Mouse (Mus musculus): ENCODE data around the gene Gle1.

The Gle1 gene

DNA sequence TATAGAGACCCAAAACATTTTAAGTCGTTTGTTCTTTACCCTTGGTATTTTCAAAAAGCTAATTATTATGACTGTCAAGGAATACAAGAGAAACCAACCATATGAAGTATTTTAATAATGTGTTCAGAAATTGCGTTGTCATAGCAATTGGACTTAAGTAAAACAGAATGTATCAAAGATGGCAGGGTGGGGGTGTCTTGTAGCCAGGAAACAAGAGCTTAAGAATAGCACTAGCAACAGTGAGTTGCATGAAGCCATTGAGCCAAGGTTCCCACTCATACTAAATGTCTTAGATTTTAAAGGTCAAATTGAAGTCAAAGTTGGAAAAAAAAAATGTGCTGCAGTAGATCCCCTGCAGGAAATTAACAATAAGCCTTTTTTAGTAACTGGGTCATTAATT, 31.6 kb downstream of the Gle1 start:
- H3K4me1 ChIP-seq (replicated peaks; ENCODE audit: low read depth, low read length): peaks cover 77% of the 10 kb centered on the region
- TF ChIP-seq NANOG (IDR thresholded peaks at IDR 0.05; ENCODE audit: borderline replicate concordance, low read length): no peak
- TF ChIP-seq CTCF (conservative IDR thresholded peaks at IDR 0.05; ENCODE audit: low read length): no peak
- TF ChIP-seq POU5F1 (IDR thresholded peaks at IDR 0.05; ENCODE audit: borderline replicate concordance, low read length): no peak

GRCm38 (mm10) chr2:29967768-29968167, 32.5 kb downstream of the Gle1 start:
- no peak for TF ChIP-seq CTCF (conservative IDR thresholded peaks at IDR 0.05; ENCODE audit: low read length)
- no peak for TF ChIP-seq POU5F1 (IDR thresholded peaks at IDR 0.05; ENCODE audit: borderline replicate concordance, low read length)
- TF ChIP-seq NANOG (IDR thresholded peaks at IDR 0.05; ENCODE audit: borderline replicate concordance, low read length): no peak
- no peaks in the 10 kb centered on the region for H3K9me3 ChIP-seq (ENCODE audit: low read length)

More for the DNA sequence above, 31.6 kb downstream of the Gle1 start:
- Histone ChIP-seq H3K9me3 (ENCODE audit: low read length) (no peaks in the 10 kb centered on the region), H3K4me3 (replicated peaks; ENCODE audit: low read length) (peak overlapping the region; percentile 93; the same call in 1 of the 2 replicates), H3K27me3 (ENCODE audit: insufficient read depth, low read length) (no peaks in the 10 kb centered on the region), H3K36me3 (ENCODE audit: insufficient read depth, low read length) (peaks cover 40% of the 10 kb centered on the region)

GRCm38 (mm10) chr2:29968638-29969037, 33.4 kb downstream of the Gle1 start:
- Histone ChIP-seq H3K36me3 (ENCODE audit: insufficient read depth, low read length) (peaks cover 36% of the 10 kb centered on the region), H3K9me3 (ENCODE audit: low read length) (no peaks in the 10 kb centered on the region), H3K4me1 (replicated peaks; ENCODE audit: low read depth, low read length) (peaks cover 81% of the 10 kb centered on the region), H3K27me3 (ENCODE audit: insufficient read depth, low read length) (no peaks in the 10 kb centered on the region), H3K4me3 (replicated peaks; ENCODE audit: low read length) (no peak overlapping the region)
- TF ChIP-seq POU5F1 (IDR thresholded peaks at IDR 0.05; ENCODE audit: borderline replicate concordance, low read length) (no peak), NANOG (IDR thresholded peaks at IDR 0.05; ENCODE audit: borderline replicate concordance, low read length) (no peak), CTCF (conservative IDR thresholded peaks at IDR 0.05; ENCODE audit: low read length) (no peak)

More at GRCm38 (mm10) chr2:29967768-29968167, 32.5 kb downstream of the Gle1 start:
- no peak overlapping the region for H3K4me3 ChIP-seq (replicated peaks; ENCODE audit: low read length)
- no peaks in the 10 kb centered on the region for H3K27me3 ChIP-seq (ENCODE audit: insufficient read depth, low read length)
- peaks cover 84% of the 10 kb centered on the region for H3K4me1 ChIP-seq (replicated peaks; ENCODE audit: low read depth, low read length)
- H3K36me3 ChIP-seq (ENCODE audit: insufficient read depth, low read length): peaks cover 36% of the 10 kb centered on the region

DNA sequence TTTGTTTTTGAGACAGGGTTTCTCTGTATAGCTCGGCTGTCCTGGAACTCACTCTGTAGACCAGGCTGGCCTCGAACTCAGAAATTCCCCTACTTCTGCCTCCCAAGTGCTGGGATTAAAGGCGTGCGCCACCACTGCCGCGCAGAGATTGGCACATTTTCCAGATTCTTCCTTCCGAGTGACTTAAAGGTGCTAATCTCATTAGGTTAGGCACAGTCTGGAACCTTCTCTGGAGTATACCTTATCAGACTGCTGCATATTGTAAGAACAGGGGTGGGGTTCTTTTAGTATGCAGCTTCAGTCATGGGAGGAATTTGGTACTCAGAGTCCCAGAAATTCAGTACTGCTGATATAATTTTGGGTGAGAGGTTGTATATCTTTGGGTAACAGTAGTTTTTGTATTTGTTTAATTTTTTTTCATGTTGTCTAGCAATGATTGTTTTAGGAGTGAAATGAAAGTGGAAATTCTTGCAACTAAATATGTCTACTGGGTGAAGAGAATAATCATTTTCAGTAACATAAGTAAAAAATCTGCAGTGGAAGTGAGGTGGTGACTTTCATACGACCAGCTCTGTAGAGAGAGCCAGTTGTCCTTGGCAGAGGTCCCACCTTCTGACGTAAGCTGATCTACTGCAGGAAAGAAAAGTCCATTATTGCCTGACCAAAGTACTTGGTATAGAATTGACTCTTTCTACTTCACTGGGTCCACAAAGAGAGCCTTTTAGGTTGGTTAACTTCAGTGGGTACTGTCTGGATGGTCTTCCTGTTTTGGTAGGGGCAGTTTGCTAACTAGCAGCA, 36.8 kb downstream of the Gle1 start:
- H3K9me3 ChIP-seq (ENCODE audit: low read length): no peaks in the 10 kb centered on the region
- peaks cover 93% of the 10 kb centered on the region for H3K4me1 ChIP-seq (replicated peaks; ENCODE audit: low read depth, low read length)
- H3K4me3 ChIP-seq (replicated peaks; ENCODE audit: low read length): no peak overlapping the region; the same call in 1 of the 2 replicates
- H3K36me3 ChIP-seq (ENCODE audit: insufficient read depth, low read length): peaks cover 63% of the 10 kb centered on the region
- TF ChIP-seq POU5F1 (IDR thresholded peaks at IDR 0.05; ENCODE audit: borderline replicate concordance, low read length): no peak
- TF ChIP-seq NANOG (IDR thresholded peaks at IDR 0.05; ENCODE audit: borderline replicate concordance, low read length): no peak
- no peak for TF ChIP-seq CTCF (conservative IDR thresholded peaks at IDR 0.05; ENCODE audit: low read length)
- H3K27me3 ChIP-seq (ENCODE audit: insufficient read depth, low read length): no peaks in the 10 kb centered on the region

DNA sequence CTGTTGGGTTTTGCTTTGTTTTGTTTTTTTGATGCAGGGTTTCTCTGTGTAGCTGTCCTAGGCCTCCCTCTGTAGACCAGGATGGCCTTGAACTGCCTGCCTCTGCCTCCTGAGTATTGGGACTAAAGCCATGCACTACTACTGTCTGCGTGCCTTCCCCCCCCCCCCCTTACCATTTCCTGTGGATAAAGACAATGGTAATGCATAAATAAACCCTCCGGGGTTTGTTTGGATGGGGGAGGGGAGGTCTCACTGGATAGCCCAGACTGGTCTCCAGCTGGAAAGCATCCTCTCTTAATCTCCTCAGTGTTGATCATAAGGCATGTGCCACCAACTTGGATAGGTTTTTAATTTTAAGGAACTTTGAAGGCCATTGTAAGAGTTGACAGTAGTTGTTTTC, 38.3 kb downstream of the Gle1 start:
- Histone ChIP-seq H3K4me1 (replicated peaks; ENCODE audit: low read depth, low read length) (peaks cover 79% of the 10 kb centered on the region), H3K36me3 (ENCODE audit: insufficient read depth, low read length) (peaks cover 55% of the 10 kb centered on the region), H3K27me3 (ENCODE audit: insufficient read depth, low read length) (no peaks in the 10 kb centered on the region), H3K4me3 (replicated peaks; ENCODE audit: low read length) (no peak overlapping the region), H3K9me3 (ENCODE audit: low read length) (no peaks in the 10 kb centered on the region)
- TF ChIP-seq CTCF (conservative IDR thresholded peaks at IDR 0.05; ENCODE audit: low read length) (no peak), NANOG (IDR thresholded peaks at IDR 0.05; ENCODE audit: borderline replicate concordance, low read length) (peak; percentile 5; the same call in 1 of the 2 replicates), POU5F1 (IDR thresholded peaks at IDR 0.05; ENCODE audit: borderline replicate concordance, low read length) (no peak)

DNA sequence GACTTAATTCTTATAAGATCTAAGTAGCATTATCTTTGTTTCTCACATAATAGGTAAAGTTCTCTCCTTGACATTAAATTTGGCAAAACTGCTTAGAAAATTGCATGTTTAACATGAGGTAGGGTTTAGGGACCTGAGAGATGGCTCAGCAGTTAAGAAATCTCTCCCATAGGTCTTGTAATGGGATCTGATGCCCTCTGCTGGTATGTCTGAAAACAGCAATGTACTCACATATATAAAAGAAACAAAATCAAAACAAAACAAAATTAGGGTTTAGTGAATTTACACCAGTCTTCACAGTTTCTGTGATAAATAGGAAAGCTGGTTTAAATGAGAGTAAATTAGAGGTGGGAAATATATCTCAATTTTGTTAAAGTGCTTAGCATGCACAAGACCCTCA, 42.1 kb downstream of the Gle1 start:
- TF ChIP-seq NANOG (IDR thresholded peaks at IDR 0.05; ENCODE audit: borderline replicate concordance, low read length): no peak
- TF ChIP-seq CTCF (conservative IDR thresholded peaks at IDR 0.05; ENCODE audit: low read length): peak; percentile 72
- no peak for TF ChIP-seq POU5F1 (IDR thresholded peaks at IDR 0.05; ENCODE audit: borderline replicate concordance, low read length)

DNA sequence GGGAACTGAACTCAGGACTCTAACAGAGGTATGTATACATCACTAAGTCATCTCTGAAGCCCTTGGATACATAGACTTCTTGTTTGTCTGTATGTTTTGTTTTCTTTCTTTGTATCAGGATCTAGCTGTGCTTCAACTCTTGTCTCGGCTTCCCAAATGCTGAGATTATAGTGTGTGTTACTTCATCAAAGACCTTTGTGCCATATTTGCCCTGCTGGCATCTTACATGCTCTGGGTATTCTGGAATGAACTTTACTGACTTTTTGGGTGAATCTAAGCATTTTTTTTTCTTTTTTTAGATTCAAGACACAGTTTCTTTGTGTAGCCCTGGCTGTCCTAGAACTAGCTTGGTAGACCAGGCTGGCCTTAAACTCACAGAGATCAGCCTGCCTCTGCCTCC, 45.4 kb downstream of the Gle1 start:
- Histone ChIP-seq H3K36me3 (ENCODE audit: insufficient read depth, low read length) (peaks cover 90% of the 10 kb centered on the region), H3K4me1 (replicated peaks; ENCODE audit: low read depth, low read length) (peaks cover 31% of the 10 kb centered on the region), H3K9me3 (ENCODE audit: low read length) (no peaks in the 10 kb centered on the region), H3K27me3 (ENCODE audit: insufficient read depth, low read length) (no peaks in the 10 kb centered on the region), H3K4me3 (replicated peaks; ENCODE audit: low read length) (no peak overlapping the region)
- TF ChIP-seq NANOG (IDR thresholded peaks at IDR 0.05; ENCODE audit: borderline replicate concordance, low read length) (no peak), CTCF (conservative IDR thresholded peaks at IDR 0.05; ENCODE audit: low read length) (no peak), POU5F1 (IDR thresholded peaks at IDR 0.05; ENCODE audit: borderline replicate concordance, low read length) (no peak)

More for the DNA sequence above, 42.1 kb downstream of the Gle1 start:
- peaks cover 60% of the 10 kb centered on the region for H3K4me1 ChIP-seq (replicated peaks; ENCODE audit: low read depth, low read length)
- no peaks in the 10 kb centered on the region for H3K27me3 ChIP-seq (ENCODE audit: insufficient read depth, low read length)
- peaks cover 70% of the 10 kb centered on the region for H3K36me3 ChIP-seq (ENCODE audit: insufficient read depth, low read length)
- no peak overlapping the region for H3K4me3 ChIP-seq (replicated peaks; ENCODE audit: low read length)
- no peaks in the 10 kb centered on the region for H3K9me3 ChIP-seq (ENCODE audit: low read length)

DNA sequence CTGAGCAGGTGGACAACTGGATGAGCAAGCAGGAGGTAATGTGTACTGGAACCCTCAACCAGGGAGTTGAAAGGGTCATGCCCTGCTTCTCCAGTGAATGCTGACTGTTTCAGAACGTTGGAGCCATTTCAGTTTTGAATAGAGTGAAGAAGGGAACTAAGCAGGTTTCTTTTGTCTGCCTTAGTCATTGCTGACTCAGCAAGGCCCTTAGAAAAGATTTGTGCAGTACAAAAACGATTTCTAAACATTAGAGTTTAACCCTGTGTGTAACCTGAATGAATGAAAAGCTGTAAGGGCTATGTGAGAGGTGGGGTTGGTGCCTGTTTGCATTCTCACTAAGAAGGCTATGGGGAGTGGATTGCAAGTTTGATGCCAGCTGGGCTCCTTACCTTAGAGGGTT, 56.7 kb downstream of the Gle1 start:
- H3K4me1 ChIP-seq (replicated peaks; ENCODE audit: low read depth, low read length): no peaks in the 10 kb centered on the region
- H3K4me3 ChIP-seq (replicated peaks; ENCODE audit: low read length): no peak overlapping the region
- H3K27me3 ChIP-seq (ENCODE audit: insufficient read depth, low read length): no peaks in the 10 kb centered on the region
- TF ChIP-seq POU5F1 (IDR thresholded peaks at IDR 0.05; ENCODE audit: borderline replicate concordance, low read length): no peak
- TF ChIP-seq NANOG (IDR thresholded peaks at IDR 0.05; ENCODE audit: borderline replicate concordance, low read length): no peak
- no peak for TF ChIP-seq CTCF (conservative IDR thresholded peaks at IDR 0.05; ENCODE audit: low read length)
- H3K9me3 ChIP-seq (ENCODE audit: low read length): no peaks in the 10 kb centered on the region
- H3K36me3 ChIP-seq (ENCODE audit: insufficient read depth, low read length): peaks cover 100% of the 10 kb centered on the region
